8 mouse cellular contexts compared by ENCODE assay signal in genomic region chr3:36863427-36863826, GRCm38 (mm10). TPM values are rescaled to one million over a fixed set of nuclear protein-coding genes. Genes with fewer than 3 reads are reported as not detected.
DNase-seq lines count a peak whose midpoint lies in the region; ATAC-seq and TF ChIP-seq lines count a peak whose summit lies in the region.

No protein-coding gene starts in this region.

- H3K9me3 ChIP-seq in forebrain, embryonic 16.5 days (ENCODE audit: control insufficient read depth, low read length), result no peaks in the 10 kb centered on the region
- H3K9me3 ChIP-seq in liver, embryonic 14.5 days (ENCODE audit: control insufficient read depth, low read length), result no peaks in the 10 kb centered on the region
- no peaks in the 10 kb centered on the region for H3K9me3 ChIP-seq in stomach, postnatal 0 days (ENCODE audit: control insufficient read depth, low read length)

- intact Hi-C loops in left cerebral cortex, postnatal 25 days (cut with DNase I), result no loop called here
- intact Hi-C loops in left cerebral cortex, postnatal 10 days (cut with DNase I), result no loop called here

- peaks cover 5% of the 10 kb centered on the region for H3K4me1 ChIP-seq in forebrain, embryonic 16.5 days (replicated peaks; ENCODE audit: control insufficient read depth, insufficient read depth, low read length)
- peaks cover 11 to 12% of the 10 kb centered on the region in 2 experiments for H3K4me1 ChIP-seq in liver, embryonic 14.5 days (replicated peaks; ENCODE audit: control insufficient read depth in 2 of 2, insufficient read depth in 2 of 2, low read length in 1 of 2)
- no peaks in the 10 kb centered on the region for H3K4me1 ChIP-seq in stomach, postnatal 0 days (replicated peaks; ENCODE audit: control insufficient read depth, insufficient read depth)

- no peak overlapping the region for H3K27ac ChIP-seq in forebrain, embryonic 16.5 days (ENCODE audit: low read length)
- peak overlapping the region; percentile 68; the same call in 1 of the 2 replicates for H3K27ac ChIP-seq in liver, embryonic 14.5 days
- H3K27ac ChIP-seq in stomach, postnatal 0 days (replicated peaks), result peak overlapping the region; percentile 84

- TF ChIP-seq CTCF in liver, embryonic 14.5 days (IDR thresholded peaks at IDR 0.05; ENCODE audit: low read depth), result no peak
- TF ChIP-seq CTCF in stomach, postnatal 0 days (IDR thresholded peaks at IDR 0.05; ENCODE audit: low read depth), result no peak

- TF ChIP-seq EP300 in liver, embryonic 14.5 days (IDR thresholded peaks at IDR 0.05; ENCODE audit: low read depth), result no peak
- TF ChIP-seq EP300 in stomach, postnatal 0 days (optimal IDR thresholded peaks at IDR 0.05), result no peak

- ATAC-seq in forebrain, embryonic 16.5 days, result peak; percentile 1; the same call in 1 of the 2 replicates
- peak; percentile 53 for ATAC-seq in liver, embryonic 14.5 days (ENCODE audit: insufficient read depth)
- peak; percentile 55 for ATAC-seq in stomach, postnatal 0 days (ENCODE audit: low FRiP score, low TSS enrichment)

- H3K9ac ChIP-seq in forebrain, embryonic 16.5 days (replicated peaks; ENCODE audit: low read depth, low read length), result peak overlapping the region; percentile 92
- H3K9ac ChIP-seq in liver, embryonic 14.5 days (replicated peaks), result peak overlapping the region; percentile 95
- peak overlapping the region; percentile 86 for H3K9ac ChIP-seq in stomach, postnatal 0 days (ENCODE audit: low read length)

- peaks cover 14% of the 10 kb centered on the region for H3K36me3 ChIP-seq in forebrain, embryonic 16.5 days (ENCODE audit: control insufficient read depth, insufficient read depth)
- no peaks in the 10 kb centered on the region for H3K36me3 ChIP-seq in liver, embryonic 14.5 days (replicated peaks; ENCODE audit: control insufficient read depth, insufficient read depth, low read depth)
- H3K36me3 ChIP-seq in stomach, postnatal 0 days (ENCODE audit: control insufficient read depth, insufficient read depth, low read length), result no peaks in the 10 kb centered on the region

- DNase-seq in left cerebral cortex, postnatal 25 days (ENCODE audit: low spot score in 2 of 2), result peak; percentile 6 to 11
- no peak for DNase-seq in left cerebral cortex, postnatal 10 days (ENCODE audit: extremely low spot score in 1 of 2, low spot score in 2 of 2)
- peak; percentile 26 for DNase-seq in R1 (ENCODE audit: low read depth, low spot score)
- peak in 1 of 3 experiments; percentile 11 for DNase-seq in liver, embryonic 14.5 days (ENCODE audit: low read depth in 3 of 3, low spot score in 3 of 3)
- DNase-seq in stomach, postnatal 0 days (ENCODE audit: low spot score), result no peak
- DNase-seq in adrenal gland, adult 18-20 months (ENCODE audit: low spot score in 2 of 2), result no peak
- DNase-seq in right cerebral cortex, postnatal 36 days (ENCODE audit: low spot score in 2 of 2), result no peak

- WGBS in forebrain, embryonic 16.5 days, result 3% methylated on average over 23 of the region's 23 CpGs
- WGBS in liver, embryonic 14.5 days (ENCODE audit: insufficient replicate concordance), result 3% methylated on average over 18 of the region's 23 CpGs
- WGBS in stomach, postnatal 0 days, result 1% methylated on average over 22 of the region's 23 CpGs

- H3K27me3 ChIP-seq in forebrain, embryonic 16.5 days (replicated peaks; ENCODE audit: control insufficient read depth, insufficient read depth, low read length), result no peaks in the 10 kb centered on the region
- no peaks in the 10 kb centered on the region for H3K27me3 ChIP-seq in liver, embryonic 14.5 days (ENCODE audit: control insufficient read depth, insufficient read depth, low read length)
- no peaks in the 10 kb centered on the region for H3K27me3 ChIP-seq in stomach, postnatal 0 days (ENCODE audit: control insufficient read depth, insufficient read depth, low read length)

- peak overlapping the region; percentile 96 for H3K4me3 ChIP-seq in forebrain, embryonic 16.5 days (replicated peaks; ENCODE audit: low read length)
- peak overlapping the region; percentile 67 to 91 for H3K4me3 ChIP-seq in liver, embryonic 14.5 days (ENCODE audit: insufficient read depth in 1 of 2, low read depth in 2 of 2, low read length in 2 of 2)
- H3K4me3 ChIP-seq in stomach, postnatal 0 days (ENCODE audit: low read depth, low read length), result peak overlapping the region; percentile 75

- peak overlapping the region; percentile 62 for H3K4me2 ChIP-seq in forebrain, embryonic 16.5 days (ENCODE audit: low read length)
- H3K4me2 ChIP-seq in liver, embryonic 14.5 days (ENCODE audit: low read depth), result peak overlapping the region; percentile 85
- H3K4me2 ChIP-seq in stomach, postnatal 0 days (replicated peaks; ENCODE audit: low read depth), result peak overlapping the region; percentile 72

RNA-seq across cellular contexts. Expression of gene 4932438A13Rik, which starts 0.5 kb away (rescaled TPM):
- 100 to 1,000 TPM; 112 to 122 TPM for total RNA-seq in left cerebral cortex, postnatal 25 days (2021)
- total RNA-seq in left cerebral cortex, postnatal 10 days (2021), result 100 to 1,000 TPM; 122 to 127 TPM
- 79.1 and 92.5 TPM in 2 replicates for polyA plus RNA-seq in forebrain, embryonic 16.5 days (2015; fragmentation: Nextera tagmentation; extraction: Ambion mirVana)
- polyA plus RNA-seq in liver, embryonic 14.5 days (2012; rRNA removed), result 3.9 and 5.7 TPM in 2 replicates
- polyA plus RNA-seq in liver, embryonic 14.5 days (2014; fragmentation: Nextera tagmentation; extraction: Ambion mirVana), result 14.6 and 15.0 TPM in 2 replicates
- 16.7 and 17.1 TPM in 2 replicates for polyA plus RNA-seq in stomach, postnatal 0 days (2015; fragmentation: Nextera tagmentation; extraction: Ambion mirVana)
- total RNA-seq in adrenal gland, adult 18-20 months (2021), result 10 to 100 TPM; 36.7 to 38.3 TPM

Comparison
In these comparisons a context has a peak if more than half of its experiments do, and no peak if none do; other contexts are left out.
1. DNase-seq: peak in left cerebral cortex, postnatal 25 days (2 of 2) and R1 (single experiment); none in left cerebral cortex, postnatal 10 days (0 of 2), stomach, postnatal 0 days (single experiment), adrenal gland, adult 18-20 months (0 of 2) and right cerebral cortex, postnatal 36 days (0 of 2).
2. ATAC-seq: peak in every context shown above with its lines; median percentile 55 in stomach, postnatal 0 days; 53 in liver, embryonic 14.5 days; 1 in forebrain, embryonic 16.5 days.
3. Peak in every context shown above with its lines, with median percentiles within 50 percentile points of each other: H3K4me2 ChIP-seq, H3K4me3 ChIP-seq and H3K9ac ChIP-seq.